Mouse (Mus musculus) kidney, embryonic 15.5 days (tissue): ENCODE results near the gene Creb5. TPM values are rescaled to one million over a fixed set of nuclear protein-coding genes. Genes with fewer than 3 reads are reported as not detected.
A peak's percentile ranks its signal among the peaks of the same experiment; 100 is the strongest.

Source experiments
- ATAC-seq: fragments of 200-750 bp; cut with Nextera tagmentation; replicated peaks from 2 replicates; pipeline ENCODE4 v1.8.0; 2017; ENCODE audit warnings: moderate TSS enrichment; ENCODE audit not compliant: low FRiP score
- H3K27ac ChIP-seq: fragments of 300-500 bp; sonication (generic); 2 replicates; pipeline ENCODE4 v1.5.1; 2015; ENCODE audit warnings: mild to moderate bottlenecking, inconsistent platforms
- H3K27me3 ChIP-seq: fragments of 300-500 bp; sonication (generic); 2 replicates; pipeline ENCODE4 v1.6.1; 2015; ENCODE audit warnings: inconsistent platforms
- H3K36me3 ChIP-seq: fragments of 300-500 bp; sonication (generic); 2 replicates; pipeline ENCODE4 v1.6.1; 2015; ENCODE audit warnings: inconsistent platforms
- H3K4me1 ChIP-seq: fragments of 300-500 bp; sonication (generic); 2 replicates; pipeline ENCODE4 v1.6.1; 2015; ENCODE audit warnings: inconsistent platforms
- H3K4me2 ChIP-seq: fragments of 300-500 bp; sonication (generic); 2 replicates; pipeline ENCODE4 v1.6.1; 2015; ENCODE audit warnings: moderate library complexity, mild to moderate bottlenecking, inconsistent platforms
- H3K4me3 ChIP-seq: fragments of 300-500 bp; sonication (generic); replicated peaks from 2 replicates; pipeline ENCODE4 v1.5.1; 2015; ENCODE audit warnings: mild to moderate bottlenecking, inconsistent platforms
- H3K9ac ChIP-seq: fragments of 300-500 bp; sonication (generic); 2 replicates; pipeline ENCODE4 v1.6.1; 2015; ENCODE audit warnings: mild to moderate bottlenecking, inconsistent platforms
- H3K9me3 ChIP-seq: fragments of 300-500 bp; sonication (generic); replicated peaks from 2 replicates; pipeline ENCODE4 v1.6.1; 2016; ENCODE audit warnings: inconsistent platforms
- WGBS: fragments of 180-500 bp; shearing (Covaris S2); methylation state at CpG from one replicate; pipeline ENCODE4 v1.1.7; 2015; ENCODE audit warnings: mixed read lengths; 5-methylcytosine and 5-hydroxymethylcytosine counted together
- polyA plus RNA-seq: library from polyadenylated mRNA; unstranded; fragments of >200 nt; fragmentation: Nextera tagmentation; extraction: Ambion mirVana; gene quantifications from 2 replicates; pipeline ENCODE4 v1.2.1, GENCODE M21; 2015

The Creb5 gene
- polyA plus RNA-seq, 1 experiment from 2014 or later = 5.4 TPM

GRCm38 (mm10) chr6:53584718-53585405 is 297.8 kb downstream of the Creb5 start:
- 35% methylated on average over 10 of the region's 10 CpGs for WGBS
- Histone ChIP-seq H3K4me1 (peaks cover 21% of the 10 kb centered on the region), H3K36me3 (no peaks in the 10 kb centered on the region), H3K4me3 (no peak overlapping the region), H3K27me3 (peaks cover 12% of the 10 kb centered on the region; the same call in 1 of the 2 replicates), H3K27ac (no peak overlapping the region), H3K4me2 (no peak overlapping the region), H3K9me3 (no peaks in the 10 kb centered on the region), H3K9ac (no peak overlapping the region)
- ATAC-seq = no peak

GRCm38 (mm10) chr6:53589746-53590145 is 302.7 kb downstream of the Creb5 start:
- ATAC-seq = no peak
- no peaks in the 10 kb centered on the region for H3K36me3 ChIP-seq
- H3K27ac ChIP-seq = no peak overlapping the region
- peaks cover 24% of the 10 kb centered on the region for H3K4me1 ChIP-seq
- no peak overlapping the region for H3K4me2 ChIP-seq
- 63% methylated on average over 6 of the region's 6 CpGs for WGBS
- H3K9me3 ChIP-seq = no peaks in the 10 kb centered on the region
- H3K27me3 ChIP-seq = peaks cover 7% of the 10 kb centered on the region; the same call in 1 of the 2 replicates
- no peak overlapping the region for H3K9ac ChIP-seq
- no peak overlapping the region for H3K4me3 ChIP-seq

DNA sequence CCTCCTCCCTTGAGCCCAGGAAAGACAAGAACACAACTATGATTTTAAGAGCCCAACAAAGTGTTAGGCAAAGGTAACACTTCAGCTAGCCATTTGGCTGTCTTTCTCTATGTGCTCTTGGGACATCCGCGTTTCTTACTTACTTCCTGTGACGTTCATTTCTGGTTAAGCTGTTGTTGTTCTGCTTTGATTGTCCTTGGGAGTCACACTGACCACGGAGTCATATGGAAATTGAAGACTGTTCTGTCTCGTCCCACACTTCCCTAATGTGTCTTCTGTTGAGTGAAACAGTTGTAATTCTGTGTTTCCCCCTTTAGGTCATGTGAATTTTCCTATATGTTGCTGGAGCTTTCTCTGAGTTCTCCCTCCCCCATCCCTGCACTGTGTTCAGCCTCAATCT is 305.2 kb downstream of the Creb5 start:
- ATAC-seq = no peak
- Histone ChIP-seq H3K9me3 (no peaks in the 10 kb centered on the region), H3K9ac (no peak overlapping the region), H3K27me3 (peaks cover 7% of the 10 kb centered on the region; the same call in 1 of the 2 replicates), H3K4me3 (no peak overlapping the region), H3K27ac (no peak overlapping the region), H3K4me2 (no peak overlapping the region), H3K4me1 (peaks cover 19% of the 10 kb centered on the region), H3K36me3 (no peaks in the 10 kb centered on the region)
- WGBS = 78% methylated on average over 5 of the region's 5 CpGs

- peak overlapping the region; percentile 32; the same call in 1 of the 2 replicates for H3K27ac ChIP-seq
- peak; percentile 52; the same call in 1 of the 2 replicates for ATAC-seq
- H3K4me2 ChIP-seq = peak overlapping the region; percentile 34
- peaks cover 19% of the 10 kb centered on the region for H3K4me1 ChIP-seq
- no peaks in the 10 kb centered on the region for H3K9me3 ChIP-seq
- H3K36me3 ChIP-seq = no peaks in the 10 kb centered on the region
- 23% methylated on average over 4 of the region's 4 CpGs for WGBS
- no peak overlapping the region for H3K9ac ChIP-seq
- no peak overlapping the region for H3K4me3 ChIP-seq
- peaks cover 12% of the 10 kb centered on the region; the same call in 1 of the 2 replicates for H3K27me3 ChIP-seq
Observed at GRCm38 (mm10) chr6:53593603-53594002, 306.5 kb downstream of the Creb5 start.

DNA sequence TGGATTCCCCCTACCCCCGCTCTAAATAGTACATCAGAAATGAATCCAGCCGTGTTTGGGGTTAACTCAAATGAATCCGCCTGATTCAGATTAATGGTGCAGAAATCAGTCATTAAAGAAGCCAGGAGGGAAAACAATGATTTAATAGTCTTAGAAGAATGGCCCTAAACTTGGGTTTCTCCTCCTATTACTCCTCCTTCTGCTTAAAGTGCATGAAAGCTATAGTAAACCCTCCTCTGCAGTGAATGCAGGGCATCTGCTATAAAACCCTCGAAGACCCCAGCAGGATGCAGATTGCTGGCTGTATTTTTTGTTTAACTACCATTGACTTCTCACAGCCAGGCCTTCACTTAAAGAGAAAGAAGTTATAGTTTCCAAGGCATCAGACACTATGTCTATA is 307.2 kb downstream of the Creb5 start:
- 0 out of 2 replicates have a peak, but pooled peaks have one; percentile 43 for ATAC-seq
- Histone ChIP-seq H3K4me3 (no peak overlapping the region), H3K9ac (no peak overlapping the region), H3K4me2 (peak overlapping the region; percentile 34), H3K36me3 (no peaks in the 10 kb centered on the region), H3K27me3 (peaks cover 12% of the 10 kb centered on the region; the same call in 1 of the 2 replicates), H3K27ac (no peak overlapping the region), H3K4me1 (peaks cover 19% of the 10 kb centered on the region), H3K9me3 (no peaks in the 10 kb centered on the region)
- WGBS = 25% methylated on average over 4 of the region's 4 CpGs

DNA sequence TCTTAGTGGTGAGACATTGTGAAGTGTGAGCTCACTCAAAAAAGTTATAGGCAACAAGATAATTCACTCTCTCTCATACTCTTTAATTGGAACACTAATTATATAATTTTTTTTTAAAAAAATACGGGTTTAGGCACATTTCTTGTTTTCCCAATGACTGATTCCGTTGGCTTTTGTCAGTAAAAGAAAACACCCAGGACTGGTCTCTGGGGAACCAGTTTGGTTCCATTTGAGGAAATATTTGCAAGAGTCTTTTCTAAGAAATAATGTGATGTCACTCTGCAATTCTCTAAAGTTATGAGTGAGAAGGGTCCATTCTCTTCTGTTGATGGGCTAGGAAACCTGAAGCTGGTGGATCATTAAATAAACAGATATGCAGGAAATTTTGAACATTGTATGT is 309.3 kb downstream of the Creb5 start:
- no peak for ATAC-seq
- H3K27me3 ChIP-seq = peaks cover 12% of the 10 kb centered on the region; the same call in 1 of the 2 replicates
- no peak overlapping the region for H3K4me3 ChIP-seq
- H3K4me2 ChIP-seq = no peak overlapping the region
- no peaks in the 10 kb centered on the region for H3K36me3 ChIP-seq
- no peak overlapping the region for H3K9ac ChIP-seq
- no peaks in the 10 kb centered on the region for H3K9me3 ChIP-seq
- peaks cover 26% of the 10 kb centered on the region for H3K4me1 ChIP-seq
- whole genome bisulfite sequencing = 76% methylated on average over 2 of the region's 2 CpGs
- H3K27ac ChIP-seq = no peak overlapping the region

GRCm38 (mm10) chr6:53603041-53603440 is 316.0 kb downstream of the Creb5 start:
- no peak for ATAC-seq

GRCm38 (mm10) chr6:53603695-53604094 is 316.6 kb downstream of the Creb5 start:
- 91% methylated on average over 5 of the region's 5 CpGs for WGBS
- Histone ChIP-seq H3K4me3 (no peak overlapping the region), H3K27ac (no peak overlapping the region), H3K4me1 (peaks cover 7% of the 10 kb centered on the region), H3K4me2 (no peak overlapping the region), H3K27me3 (peaks cover 14% of the 10 kb centered on the region; the same call in 1 of the 2 replicates), H3K9me3 (no peaks in the 10 kb centered on the region), H3K36me3 (no peaks in the 10 kb centered on the region), H3K9ac (no peak overlapping the region)
- no peak for ATAC-seq

More at GRCm38 (mm10) chr6:53603041-53603440, 316.0 kb downstream of the Creb5 start:
- peaks cover 7% of the 10 kb centered on the region for H3K4me1 ChIP-seq
- H3K4me2 ChIP-seq = no peak overlapping the region
- no peak overlapping the region for H3K27ac ChIP-seq
- WGBS = 85% methylated on average over 3 of the region's 3 CpGs
- H3K27me3 ChIP-seq = peaks cover 14% of the 10 kb centered on the region; the same call in 1 of the 2 replicates
- no peak overlapping the region for H3K9ac ChIP-seq
- H3K36me3 ChIP-seq = no peaks in the 10 kb centered on the region
- no peaks in the 10 kb centered on the region for H3K9me3 ChIP-seq
- H3K4me3 ChIP-seq = no peak overlapping the region

- Histone ChIP-seq H3K9ac (no peak overlapping the region), H3K4me3 (no peak overlapping the region), H3K9me3 (no peaks in the 10 kb centered on the region), H3K4me1 (peaks cover 7% of the 10 kb centered on the region), H3K4me2 (no peak overlapping the region), H3K27me3 (peaks cover 16% of the 10 kb centered on the region; the same call in 1 of the 2 replicates), H3K27ac (no peak overlapping the region), H3K36me3 (no peaks in the 10 kb centered on the region)
- WGBS = 85% methylated on average over 3 of the region's 3 CpGs
- no peak for ATAC-seq
Observed at GRCm38 (mm10) chr6:53604386-53604785, 317.3 kb downstream of the Creb5 start.

DNA sequence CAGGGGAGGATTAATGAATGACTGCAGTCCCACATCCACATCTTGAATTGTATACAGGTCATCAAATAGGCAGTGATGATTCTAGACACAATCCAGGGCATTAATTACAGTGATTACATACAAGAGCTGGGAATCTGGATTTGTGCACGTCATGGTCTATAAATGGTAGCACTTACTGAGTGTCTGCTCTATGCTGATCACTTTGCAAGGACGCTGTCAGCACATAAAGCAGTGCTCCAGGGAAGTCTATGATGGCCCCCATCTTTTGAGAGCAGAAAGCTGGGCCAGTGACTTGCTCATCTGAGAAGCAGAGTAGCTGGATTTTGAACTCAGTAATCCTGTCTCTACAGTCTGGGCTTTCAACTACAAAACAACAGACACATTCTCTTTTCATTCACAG is 318.1 kb downstream of the Creb5 start:
- ATAC-seq = no peak
- H3K9ac ChIP-seq = no peak overlapping the region
- peaks cover 21% of the 10 kb centered on the region for H3K27me3 ChIP-seq
- H3K9me3 ChIP-seq = no peaks in the 10 kb centered on the region
- 76% methylated on average over 2 of the region's 2 CpGs for WGBS
- H3K4me3 ChIP-seq = no peak overlapping the region
- no peaks in the 10 kb centered on the region for H3K36me3 ChIP-seq
- H3K4me1 ChIP-seq = no peaks in the 10 kb centered on the region
- H3K4me2 ChIP-seq = no peak overlapping the region
- H3K27ac ChIP-seq = no peak overlapping the region

DNA sequence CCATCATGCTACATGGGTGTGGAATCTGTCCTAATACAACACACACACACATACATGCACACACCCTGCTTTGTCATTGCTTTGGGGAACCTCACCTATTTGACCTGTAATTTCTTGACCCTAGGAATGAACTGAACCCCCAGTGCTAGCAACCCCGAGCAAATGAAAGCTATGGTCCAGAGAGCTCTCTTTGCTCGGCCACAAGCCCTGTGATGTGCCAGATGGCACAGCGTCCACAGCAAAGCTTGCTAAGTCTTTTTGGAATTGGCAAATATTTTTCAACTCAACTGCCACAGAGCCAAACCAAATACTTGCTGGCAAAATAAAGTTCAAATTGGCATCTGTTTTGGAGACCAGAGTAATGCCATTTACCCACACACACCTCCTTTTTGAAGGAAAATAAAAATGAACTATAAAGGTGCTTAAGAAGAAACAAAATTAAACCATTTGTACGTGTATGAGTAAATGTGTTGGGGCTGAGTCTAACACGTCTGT is 324.4 kb downstream of the Creb5 start:
- Histone ChIP-seq H3K36me3 (0 out of 2 replicates have a peak, but pooled peaks cover 2% of the 10 kb centered on the region), H3K4me3 (no peak overlapping the region), H3K27ac (no peak overlapping the region), H3K27me3 (peaks cover 45% of the 10 kb centered on the region), H3K9ac (no peak overlapping the region), H3K4me1 (peaks cover 11% of the 10 kb centered on the region), H3K9me3 (no peaks in the 10 kb centered on the region), H3K4me2 (no peak overlapping the region)
- ATAC-seq = no peak
- 81% methylated on average over 5 of the region's 5 CpGs for WGBS

GRCm38 (mm10) chr6:53612681-53613080 is 325.6 kb downstream of the Creb5 start:
- H3K9ac ChIP-seq = no peak overlapping the region
- H3K4me1 ChIP-seq = peaks cover 11% of the 10 kb centered on the region
- H3K4me3 ChIP-seq = no peak overlapping the region
- 0 out of 2 replicates have a peak, but pooled peaks cover 2% of the 10 kb centered on the region for H3K36me3 ChIP-seq
- peaks cover 49% of the 10 kb centered on the region for H3K27me3 ChIP-seq
- no peak overlapping the region for H3K4me2 ChIP-seq
- WGBS = 26% methylated on average over 6 of the region's 6 CpGs
- no peak overlapping the region for H3K27ac ChIP-seq
- no peak for ATAC-seq
- H3K9me3 ChIP-seq = no peaks in the 10 kb centered on the region
